Mouse (Mus musculus): ENCODE measurements at regions not wholly inside any gene's neighbourhood (a gene's known extent, or its start where the extent isn't known, plus 50 kb on each side); places are given as distances from the start of the nearest gene placed in this dataset.

DNA sequence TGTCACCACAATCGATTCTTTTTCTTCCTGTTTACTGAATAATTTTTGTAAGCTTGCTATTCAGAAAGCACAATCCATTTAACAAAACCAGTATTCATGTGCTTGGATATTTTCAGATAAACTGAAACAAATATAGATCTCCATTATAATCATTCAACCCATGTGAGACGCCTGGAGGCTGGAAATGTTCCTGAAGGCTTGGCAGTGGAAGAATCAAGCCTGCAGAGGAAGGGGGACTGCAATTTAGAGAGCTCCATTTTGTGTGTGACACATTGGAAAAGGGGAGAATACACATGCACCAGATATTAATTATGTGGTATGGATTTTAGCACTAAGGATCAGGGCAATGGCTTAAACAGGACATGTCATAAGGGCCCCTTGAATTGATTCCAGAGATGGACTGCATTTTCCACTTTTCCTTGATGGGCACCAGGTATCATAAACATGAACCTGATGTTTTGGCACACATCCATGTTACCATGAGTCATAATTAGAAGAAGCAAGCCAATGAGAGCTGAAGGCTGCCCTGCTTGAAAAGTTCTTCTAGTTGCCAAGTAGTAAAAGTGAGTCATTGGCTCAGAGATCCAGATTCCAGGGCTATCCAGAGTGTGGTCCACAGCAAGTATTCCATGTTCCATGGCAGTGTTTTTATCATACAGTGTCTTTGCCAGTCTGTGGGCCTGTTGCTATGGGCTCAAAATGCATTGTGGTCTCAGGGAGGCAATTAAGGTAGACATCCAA lies 282.8 kb downstream of the Impad1 start:
- H3K36me3 ChIP-seq (ENCODE audit: control insufficient read depth, insufficient read depth): no peaks in the 10 kb centered on the region
- H3K9me3 ChIP-seq (replicated peaks; ENCODE audit: control insufficient read depth, low read length): no peaks in the 10 kb centered on the region
- H3K27me3 ChIP-seq (ENCODE audit: control insufficient read depth, insufficient read depth, low read depth, low read length): no peaks in the 10 kb centered on the region
- no peak overlapping the region for H3K4me3 ChIP-seq (ENCODE audit: low read depth, low read length)
- H3K9ac ChIP-seq (ENCODE audit: low read depth, low read length): no peak overlapping the region
- 46% methylated on average over 2 of the region's 2 CpGs for WGBS (ENCODE audit: insufficient replicate concordance)
- no peak overlapping the region for H3K4me2 ChIP-seq (ENCODE audit: low read depth, low read length)
- no peak overlapping the region for H3K27ac ChIP-seq (ENCODE audit: low read length)
- ATAC-seq (ENCODE audit: low read depth): no peak
- no peaks in the 10 kb centered on the region for H3K4me1 ChIP-seq (ENCODE audit: control insufficient read depth, low read depth, low read length)

DNA sequence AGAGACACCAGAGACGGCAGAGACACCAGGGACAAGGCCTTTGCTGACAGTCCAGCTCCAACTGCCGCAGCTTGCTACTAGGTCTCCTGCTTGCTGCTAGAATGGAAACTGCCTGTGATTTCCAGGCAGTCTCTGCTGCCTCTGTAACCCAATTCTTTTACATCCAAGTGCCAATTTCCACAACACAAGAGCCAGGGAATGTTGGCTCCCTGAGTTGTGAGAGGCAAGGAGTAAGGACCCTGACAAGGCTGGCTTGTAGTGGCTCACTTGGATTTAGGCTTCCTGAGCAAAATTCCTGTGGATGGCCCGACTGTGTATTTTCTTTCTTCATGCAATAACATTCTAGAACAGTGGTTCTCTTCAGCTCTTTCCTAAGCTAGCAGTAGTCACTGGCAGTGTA lies 283.9 kb downstream of the Impad1 start:
- Histone ChIP-seq H3K4me2 (ENCODE audit: low read depth, low read length) (no peak overlapping the region), H3K9ac (ENCODE audit: low read depth, low read length) (no peak overlapping the region), H3K4me1 (ENCODE audit: control insufficient read depth, low read depth, low read length) (no peaks in the 10 kb centered on the region), H3K27ac (ENCODE audit: low read length) (no peak overlapping the region), H3K4me3 (ENCODE audit: low read depth, low read length) (no peak overlapping the region), H3K9me3 (replicated peaks; ENCODE audit: control insufficient read depth, low read length) (no peaks in the 10 kb centered on the region), H3K36me3 (ENCODE audit: control insufficient read depth, insufficient read depth) (no peaks in the 10 kb centered on the region), H3K27me3 (ENCODE audit: control insufficient read depth, insufficient read depth, low read depth, low read length) (no peaks in the 10 kb centered on the region)
- 56% methylated on average over 3 of the region's 3 CpGs for WGBS (ENCODE audit: insufficient replicate concordance)
- ATAC-seq (ENCODE audit: low read depth): no peak

- Histone ChIP-seq H3K4me1 (ENCODE audit: control insufficient read depth, low read depth, low read length) (no peaks in the 10 kb centered on the region), H3K9me3 (replicated peaks; ENCODE audit: control insufficient read depth, low read length) (no peaks in the 10 kb centered on the region), H3K9ac (ENCODE audit: low read depth, low read length) (no peak overlapping the region), H3K4me2 (ENCODE audit: low read depth, low read length) (no peak overlapping the region), H3K27ac (ENCODE audit: low read length) (no peak overlapping the region), H3K4me3 (ENCODE audit: low read depth, low read length) (no peak overlapping the region), H3K27me3 (ENCODE audit: control insufficient read depth, insufficient read depth, low read depth, low read length) (no peaks in the 10 kb centered on the region), H3K36me3 (ENCODE audit: control insufficient read depth, insufficient read depth) (no peaks in the 10 kb centered on the region)
- 55% methylated on average over 1 of the region's 1 CpGs for WGBS (ENCODE audit: insufficient replicate concordance)
- no peak for ATAC-seq (ENCODE audit: low read depth)
These were observed 296.0 kb downstream of the Impad1 start for GRCm38 (mm10) chr4:4497199-4497598.

DNA sequence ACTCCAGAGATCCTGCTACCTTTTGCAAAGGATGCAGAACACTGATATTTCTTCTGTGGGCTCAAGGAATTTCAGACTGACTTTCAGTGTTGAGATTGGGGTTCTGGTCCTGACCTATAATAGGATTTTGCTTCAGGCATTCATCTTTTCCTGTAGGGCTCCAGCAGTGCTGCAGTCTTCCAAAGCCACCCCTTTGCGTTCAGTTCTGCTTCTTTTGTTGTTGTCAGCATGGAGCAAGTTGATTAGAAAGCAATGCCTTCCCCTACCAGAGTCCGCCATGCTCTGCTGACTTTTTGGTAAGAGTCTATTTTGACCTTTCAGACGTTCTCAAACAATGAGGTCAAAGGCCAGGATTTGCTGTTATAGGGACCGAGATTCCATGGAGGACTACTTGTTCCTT lies 297.0 kb downstream of the Impad1 start:
- no peak overlapping the region for H3K4me2 ChIP-seq (ENCODE audit: low read depth, low read length)
- H3K4me3 ChIP-seq (ENCODE audit: low read depth, low read length): no peak overlapping the region
- H3K9ac ChIP-seq (ENCODE audit: low read depth, low read length): no peak overlapping the region
- WGBS (ENCODE audit: insufficient replicate concordance): 43% methylated on average over 4 of the region's 4 CpGs
- no peaks in the 10 kb centered on the region for H3K36me3 ChIP-seq (ENCODE audit: control insufficient read depth, insufficient read depth)
- no peaks in the 10 kb centered on the region for H3K9me3 ChIP-seq (replicated peaks; ENCODE audit: control insufficient read depth, low read length)
- no peak for ATAC-seq (ENCODE audit: low read depth)
- H3K27ac ChIP-seq (ENCODE audit: low read length): no peak overlapping the region
- no peaks in the 10 kb centered on the region for H3K4me1 ChIP-seq (ENCODE audit: control insufficient read depth, low read depth, low read length)
- no peaks in the 10 kb centered on the region for H3K27me3 ChIP-seq (ENCODE audit: control insufficient read depth, insufficient read depth, low read depth, low read length)

DNA sequence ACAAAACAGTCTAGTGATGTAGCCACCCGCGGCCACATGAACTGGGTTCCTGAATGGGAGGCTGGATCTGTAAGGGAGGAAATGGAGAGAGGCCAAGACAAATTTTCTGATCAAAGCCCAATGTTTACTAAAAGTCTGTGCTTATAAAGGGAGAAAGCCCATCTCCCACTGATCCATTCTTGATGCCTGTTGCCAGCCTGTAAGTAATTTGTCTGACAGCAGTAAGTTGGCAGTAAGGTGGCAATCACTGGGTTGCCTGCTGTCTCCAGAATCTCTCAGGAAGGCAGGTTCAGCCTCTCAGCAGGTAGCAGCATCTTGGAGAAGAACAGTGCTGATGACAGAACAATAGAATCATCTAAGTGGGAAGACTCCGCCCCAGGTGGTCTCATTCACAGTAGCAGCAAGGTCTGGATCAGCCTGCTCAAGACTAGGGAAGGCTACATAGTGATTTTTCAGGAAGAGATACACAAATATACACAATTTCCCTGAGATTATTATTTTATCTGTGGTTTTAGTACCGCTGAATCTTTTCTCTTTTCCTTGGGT lies 327.9 kb downstream of the Impad1 start:
- H3K4me2 ChIP-seq (ENCODE audit: low read depth, low read length): no peak overlapping the region
- H3K36me3 ChIP-seq (ENCODE audit: control insufficient read depth, insufficient read depth): no peaks in the 10 kb centered on the region
- H3K4me1 ChIP-seq (ENCODE audit: control insufficient read depth, low read depth, low read length): no peaks in the 10 kb centered on the region
- no peak for ATAC-seq (ENCODE audit: low read depth)
- H3K9ac ChIP-seq (ENCODE audit: low read depth, low read length): no peak overlapping the region
- H3K27me3 ChIP-seq (ENCODE audit: control insufficient read depth, insufficient read depth, low read depth, low read length): no peaks in the 10 kb centered on the region
- H3K27ac ChIP-seq (ENCODE audit: low read length): no peak overlapping the region
- WGBS (ENCODE audit: insufficient replicate concordance): 50% methylated on average over 4 of the region's 4 CpGs
- H3K4me3 ChIP-seq (ENCODE audit: low read depth, low read length): no peak overlapping the region
- no peaks in the 10 kb centered on the region for H3K9me3 ChIP-seq (replicated peaks; ENCODE audit: control insufficient read depth, low read length)

DNA sequence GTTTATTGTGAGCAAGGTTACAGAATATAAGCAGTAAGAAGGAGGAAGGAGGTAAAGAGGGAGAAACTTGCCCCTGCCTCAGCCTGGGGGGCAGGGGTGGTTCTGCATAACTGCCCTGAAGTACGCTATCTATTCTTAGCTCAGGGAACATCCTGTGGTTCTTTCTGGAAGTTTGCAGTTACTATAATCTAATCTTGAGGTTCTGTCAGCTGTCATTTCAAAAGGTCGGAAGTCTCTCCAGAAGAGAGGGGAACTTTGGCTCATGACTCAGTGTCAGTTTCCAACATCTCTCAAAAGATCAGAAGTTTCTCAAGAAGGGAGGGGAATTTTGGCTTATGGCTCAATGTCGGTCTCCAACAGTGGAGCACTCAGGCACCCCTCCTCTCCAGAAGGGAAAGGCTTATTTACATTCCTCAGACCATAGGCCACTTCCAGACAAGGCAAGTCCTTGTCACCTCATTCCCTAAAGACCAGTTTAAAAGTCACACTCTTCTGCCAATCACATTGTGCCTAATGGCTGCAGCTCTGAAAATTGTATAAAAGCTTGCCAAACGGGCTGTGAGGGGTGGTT lies 328.9 kb downstream of the Impad1 start:
- H3K4me3 ChIP-seq (ENCODE audit: low read depth, low read length): no peak overlapping the region
- no peaks in the 10 kb centered on the region for H3K36me3 ChIP-seq (ENCODE audit: control insufficient read depth, insufficient read depth)
- H3K27ac ChIP-seq (ENCODE audit: low read length): no peak overlapping the region
- 28% methylated on average over 4 of the region's 4 CpGs for WGBS (ENCODE audit: insufficient replicate concordance)
- no peaks in the 10 kb centered on the region for H3K4me1 ChIP-seq (ENCODE audit: control insufficient read depth, low read depth, low read length)
- H3K4me2 ChIP-seq (ENCODE audit: low read depth, low read length): no peak overlapping the region
- H3K9ac ChIP-seq (ENCODE audit: low read depth, low read length): no peak overlapping the region
- H3K27me3 ChIP-seq (ENCODE audit: control insufficient read depth, insufficient read depth, low read depth, low read length): no peaks in the 10 kb centered on the region
- ATAC-seq (ENCODE audit: low read depth): no peak
- H3K9me3 ChIP-seq (replicated peaks; ENCODE audit: control insufficient read depth, low read length): no peaks in the 10 kb centered on the region

- no peak for ATAC-seq (ENCODE audit: low read depth)
- Histone ChIP-seq H3K4me2 (ENCODE audit: low read depth, low read length) (no peak overlapping the region), H3K9ac (ENCODE audit: low read depth, low read length) (no peak overlapping the region), H3K36me3 (ENCODE audit: control insufficient read depth, insufficient read depth) (no peaks in the 10 kb centered on the region), H3K27ac (ENCODE audit: low read length) (no peak overlapping the region), H3K4me3 (ENCODE audit: low read depth, low read length) (no peak overlapping the region), H3K9me3 (replicated peaks; ENCODE audit: control insufficient read depth, low read length) (no peaks in the 10 kb centered on the region), H3K4me1 (ENCODE audit: control insufficient read depth, low read depth, low read length) (no peaks in the 10 kb centered on the region), H3K27me3 (ENCODE audit: control insufficient read depth, insufficient read depth, low read depth, low read length) (no peaks in the 10 kb centered on the region)
- 67% methylated on average over 9 of the region's 9 CpGs for WGBS (ENCODE audit: insufficient replicate concordance)
These were observed 333.9 kb downstream of the Impad1 start for GRCm38 (mm10) chr4:4459258-4459657.

DNA sequence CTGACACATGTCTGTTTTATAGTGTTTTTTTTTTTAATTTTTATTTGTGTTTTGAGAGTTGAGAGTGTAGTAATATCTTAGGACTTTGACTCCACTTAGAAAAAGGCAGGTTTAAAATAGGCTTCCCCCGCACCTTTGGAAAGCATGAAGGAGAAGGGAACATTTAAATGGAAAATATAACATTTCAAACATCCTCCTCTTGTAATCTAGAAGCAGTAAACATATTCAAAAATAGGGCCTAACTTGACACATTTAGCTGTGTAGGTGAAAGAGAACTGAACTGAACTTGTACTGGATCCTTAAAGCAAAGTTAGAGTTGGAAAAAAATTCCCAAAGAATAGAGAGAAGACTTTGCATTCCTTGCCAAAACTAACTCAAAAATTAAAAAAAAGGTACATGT lies 343.1 kb downstream of the Impad1 start:
- Histone ChIP-seq H3K27ac (ENCODE audit: low read length) (no peak overlapping the region), H3K9me3 (replicated peaks; ENCODE audit: control insufficient read depth, low read length) (no peaks in the 10 kb centered on the region), H3K9ac (ENCODE audit: low read depth, low read length) (no peak overlapping the region), H3K4me2 (ENCODE audit: low read depth, low read length) (no peak overlapping the region), H3K4me3 (ENCODE audit: low read depth, low read length) (no peak overlapping the region), H3K4me1 (ENCODE audit: control insufficient read depth, low read depth, low read length) (no peaks in the 10 kb centered on the region), H3K27me3 (ENCODE audit: control insufficient read depth, insufficient read depth, low read depth, low read length) (no peaks in the 10 kb centered on the region), H3K36me3 (ENCODE audit: control insufficient read depth, insufficient read depth) (no peaks in the 10 kb centered on the region)
- WGBS (ENCODE audit: insufficient replicate concordance): 71% methylated on average over 1 of the region's 1 CpGs
- no peak for ATAC-seq (ENCODE audit: low read depth)

DNA sequence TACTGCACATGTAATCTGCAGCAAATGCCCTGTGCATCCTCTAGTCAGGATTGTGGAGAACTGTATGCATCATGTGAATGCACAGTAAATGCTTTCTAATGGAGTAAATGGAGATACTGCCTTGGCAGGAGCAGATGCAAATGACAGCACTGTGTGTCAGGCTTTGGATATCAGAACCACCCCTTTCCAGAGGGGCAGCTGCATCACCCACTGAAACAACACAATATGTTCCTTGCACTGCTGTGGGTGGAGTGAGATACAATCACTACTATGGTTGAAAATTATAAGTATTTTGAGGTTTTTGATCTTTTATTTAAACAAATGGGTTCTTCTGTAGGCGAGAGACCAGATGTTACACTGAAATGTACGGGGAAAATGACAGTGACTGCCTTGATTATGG lies 350.5 kb downstream of the Impad1 start:
- Histone ChIP-seq H3K4me3 (ENCODE audit: low read depth, low read length) (no peak overlapping the region), H3K27me3 (ENCODE audit: control insufficient read depth, insufficient read depth, low read depth, low read length) (no peaks in the 10 kb centered on the region), H3K9me3 (replicated peaks; ENCODE audit: control insufficient read depth, low read length) (no peaks in the 10 kb centered on the region), H3K27ac (ENCODE audit: low read length) (no peak overlapping the region), H3K9ac (ENCODE audit: low read depth, low read length) (no peak overlapping the region), H3K4me1 (ENCODE audit: control insufficient read depth, low read depth, low read length) (no peaks in the 10 kb centered on the region), H3K4me2 (ENCODE audit: low read depth, low read length) (no peak overlapping the region), H3K36me3 (ENCODE audit: control insufficient read depth, insufficient read depth) (no peaks in the 10 kb centered on the region)
- WGBS (ENCODE audit: insufficient replicate concordance): 53% methylated on average over 2 of the region's 2 CpGs
- ATAC-seq (ENCODE audit: low read depth): no peak

Data from liver, embryonic 16.5 days (tissue).